Mouse (Mus musculus) liver, embryonic 11.5 days (tissue): ENCODE data around the gene Bcar1. TPM values are rescaled to one million over a fixed set of nuclear protein-coding genes. Genes with fewer than 3 reads are reported as not detected.

Experiments
- ATAC-seq: fragments of 200-750 bp; cut with Nextera tagmentation; replicated peaks from 2 replicates; pipeline ENCODE4 v1.8.0; 2017; ENCODE audit warnings: moderate number of reproducible peaks, mild to moderate bottlenecking, moderate TSS enrichment, moderate library complexity; ENCODE audit not compliant: low FRiP score
- DNase-seq: peaks from one replicate; pipeline ENCODE4 v3.0.0-alpha.2; 2017; ENCODE audit warnings: low spot score
- H3K27ac ChIP-seq: fragments of 300-500 bp; sonication (generic); 2 replicates; pipeline ENCODE4 v1.5.1; 2014; ENCODE audit warnings: mild to moderate bottlenecking, low read depth, low read length, control low read depth
- H3K27me3 ChIP-seq: fragments of 300-500 bp; sonication (generic); replicated peaks from 2 replicates; pipeline ENCODE4 v1.6.1; 2014; ENCODE audit warnings: low read length, mixed read lengths; ENCODE audit not compliant: control insufficient read depth, insufficient read depth
- H3K36me3 ChIP-seq: fragments of 300-500 bp; sonication (generic); 2 replicates; pipeline ENCODE4 v1.6.1; 2014; ENCODE audit warnings: mild to moderate bottlenecking, low read length, moderate library complexity, mixed read lengths; ENCODE audit not compliant: control insufficient read depth, insufficient read depth
- H3K4me1 ChIP-seq: fragments of 300-500 bp; sonication (generic); replicated peaks from 2 replicates; pipeline ENCODE4 v1.6.1; 2014; ENCODE audit warnings: low read length, mixed read lengths; ENCODE audit not compliant: control insufficient read depth, insufficient read depth
- H3K4me2 ChIP-seq: fragments of 300-500 bp; sonication (generic); 2 replicates; pipeline ENCODE4 v1.6.1; 2014; ENCODE audit warnings: mild to moderate bottlenecking, control low read depth, moderate library complexity
- H3K4me3 ChIP-seq: fragments of 300-500 bp; sonication (generic); 2 replicates; pipeline ENCODE4 v1.5.1; 2014; ENCODE audit warnings: low read depth, low read length, control low read depth
- H3K9ac ChIP-seq: fragments of 300-500 bp; sonication (generic); 2 replicates; pipeline ENCODE4 v1.6.1; 2014; ENCODE audit warnings: low read depth, low read length, control low read depth
- H3K9me3 ChIP-seq: fragments of 300-500 bp; sonication (generic); 2 replicates; pipeline ENCODE4 v1.6.1; 2016; ENCODE audit warnings: low read length, inconsistent platforms, mixed read lengths; ENCODE audit not compliant: control insufficient read depth
- WGBS: fragments of 180-500 bp; shearing (Covaris S2); extraction: QIAGEN DNeasy Blood & Tissue Kit; methylation state at CpG from one replicate; pipeline ENCODE4 v1.1.7; 2014; 5-methylcytosine and 5-hydroxymethylcytosine counted together
- polyA plus RNA-seq: library from polyadenylated mRNA; unstranded; fragments of >200 nt; fragmentation: Nextera tagmentation; extraction: Ambion mirVana; gene quantifications from 2 replicates; pipeline ENCODE4 v1.2.1, GENCODE M21; 2014

The Bcar1 gene
- polyA plus RNA-seq, 1 experiment from 2014 or later: 27.8 TPM

- Histone ChIP-seq H3K4me2 (no peak overlapping the region), H3K27ac (no peak overlapping the region), H3K36me3 (no peaks in the 10 kb centered on the region), H3K9me3 (no peaks in the 10 kb centered on the region), H3K4me1 (peaks cover 48% of the 10 kb centered on the region), H3K9ac (no peak overlapping the region), H3K27me3 (peaks cover 29% of the 10 kb centered on the region), H3K4me3 (no peak overlapping the region)
- 73% methylated on average over 6 of the region's 6 CpGs for WGBS
- ATAC-seq (no peak), DNase-seq (no peak)
Measured at GRCm38 (mm10) chr8:111738867-111739266, 4.7 kb downstream of the Bcar1 start.

- DNase-seq: no peak
- Histone ChIP-seq H3K4me3 (no peak overlapping the region), H3K27me3 (peaks cover 16% of the 10 kb centered on the region), H3K4me2 (no peak overlapping the region), H3K9me3 (no peaks in the 10 kb centered on the region), H3K36me3 (no peaks in the 10 kb centered on the region), H3K4me1 (peaks cover 51% of the 10 kb centered on the region), H3K27ac (no peak overlapping the region), H3K9ac (no peak overlapping the region)
- no peak for ATAC-seq
- WGBS: 53% methylated on average over 7 of the region's 7 CpGs
Measured at GRCm38 (mm10) chr8:111736321-111736720, 7.3 kb downstream of the Bcar1 start.

- Histone ChIP-seq H3K27me3 (peaks cover 21% of the 10 kb centered on the region), H3K9me3 (no peaks in the 10 kb centered on the region), H3K4me2 (no peak overlapping the region), H3K9ac (no peak overlapping the region), H3K36me3 (no peaks in the 10 kb centered on the region), H3K4me3 (no peak overlapping the region), H3K4me1 (peaks cover 55% of the 10 kb centered on the region), H3K27ac (no peak overlapping the region)
- WGBS: 63% methylated on average over 4 of the region's 4 CpGs
- ATAC-seq (no peak), DNase-seq (no peak)
Measured at GRCm38 (mm10) chr8:111735791-111736190, 7.8 kb downstream of the Bcar1 start.

GRCm38 (mm10) chr8:111735335-111735761, 8.3 kb downstream of the Bcar1 start:
- H3K27me3 ChIP-seq: peaks cover 26% of the 10 kb centered on the region
- H3K4me1 ChIP-seq: peaks cover 55% of the 10 kb centered on the region
- no peaks in the 10 kb centered on the region for H3K36me3 ChIP-seq
- DNase-seq (no peak), ATAC-seq (no peak)
- no peak overlapping the region for H3K9ac ChIP-seq
- H3K9me3 ChIP-seq: no peaks in the 10 kb centered on the region
- no peak overlapping the region for H3K4me2 ChIP-seq
- H3K4me3 ChIP-seq: no peak overlapping the region
- no peak overlapping the region for H3K27ac ChIP-seq
- WGBS: 36% methylated on average over 8 of the region's 8 CpGs

GRCm38 (mm10) chr8:111734244-111734960, 9.2 kb downstream of the Bcar1 start:
- no peak overlapping the region; the same call in none of the 2 replicates for H3K4me2 ChIP-seq
- H3K27ac ChIP-seq: peak overlapping the region; percentile 5; the same call in 1 of the 2 replicates
- H3K4me3 ChIP-seq: no peak overlapping the region
- H3K36me3 ChIP-seq: no peaks in the 10 kb centered on the region
- peaks cover 27% of the 10 kb centered on the region for H3K27me3 ChIP-seq
- ATAC-seq (no peak), DNase-seq (no peak)
- H3K9me3 ChIP-seq: no peaks in the 10 kb centered on the region
- peaks cover 51% of the 10 kb centered on the region for H3K4me1 ChIP-seq
- H3K9ac ChIP-seq: no peak overlapping the region
- 55% methylated on average over 6 of the region's 6 CpGs for WGBS

GRCm38 (mm10) chr8:111733581-111734243, 9.9 kb downstream of the Bcar1 start:
- Histone ChIP-seq H3K9me3 (no peaks in the 10 kb centered on the region), H3K27ac (peak overlapping the region; percentile 52; the same call in 1 of the 2 replicates), H3K36me3 (no peaks in the 10 kb centered on the region), H3K4me1 (peaks cover 51% of the 10 kb centered on the region), H3K9ac (no peak overlapping the region), H3K4me3 (no peak overlapping the region), H3K27me3 (peaks cover 27% of the 10 kb centered on the region), H3K4me2 (no peak overlapping the region; the same call in 1 of the 2 replicates)
- ATAC-seq (no peak), DNase-seq (no peak)
- WGBS: 21% methylated on average over 5 of the region's 5 CpGs

GRCm38 (mm10) chr8:111732406-111733085, 11.1 kb downstream of the Bcar1 start:
- Histone ChIP-seq H3K4me1 (peaks cover 55% of the 10 kb centered on the region), H3K4me3 (peak overlapping the region; percentile 71), H3K9me3 (no peaks in the 10 kb centered on the region), H3K4me2 (peak overlapping the region; percentile 80), H3K36me3 (no peaks in the 10 kb centered on the region), H3K27ac (peak overlapping the region; percentile 16; the same call in 1 of the 2 replicates), H3K27me3 (peaks cover 27% of the 10 kb centered on the region), H3K9ac (no peak overlapping the region; the same call in 1 of the 2 replicates)
- DNase-seq (no peak), ATAC-seq (0 out of 2 replicates have a peak, but pooled peaks have one; percentile 1)
- 32% methylated on average over 10 of the region's 10 CpGs for WGBS

- peaks cover 23% of the 10 kb centered on the region for H3K27me3 ChIP-seq
- H3K9ac ChIP-seq: peak overlapping the region; percentile 68
- H3K9me3 ChIP-seq: no peaks in the 10 kb centered on the region
- no peaks in the 10 kb centered on the region for H3K36me3 ChIP-seq
- ATAC-seq: peak; percentile 91
- peak; percentile 93 for DNase-seq
- H3K4me2 ChIP-seq: peak overlapping the region; percentile 80
- 0% methylated on average over 38 of the region's 41 CpGs for WGBS
- H3K4me1 ChIP-seq: peaks cover 56% of the 10 kb centered on the region
- peak overlapping the region; percentile 51; the same call in 1 of the 2 replicates for H3K27ac ChIP-seq
- peak overlapping the region; percentile 71 for H3K4me3 ChIP-seq
Measured at GRCm38 (mm10) chr8:111732004-111732403, 11.6 kb downstream of the Bcar1 start.
